Mouse (Mus musculus): Measurements from ENCODE around the gene Alkbh4.

DNA sequence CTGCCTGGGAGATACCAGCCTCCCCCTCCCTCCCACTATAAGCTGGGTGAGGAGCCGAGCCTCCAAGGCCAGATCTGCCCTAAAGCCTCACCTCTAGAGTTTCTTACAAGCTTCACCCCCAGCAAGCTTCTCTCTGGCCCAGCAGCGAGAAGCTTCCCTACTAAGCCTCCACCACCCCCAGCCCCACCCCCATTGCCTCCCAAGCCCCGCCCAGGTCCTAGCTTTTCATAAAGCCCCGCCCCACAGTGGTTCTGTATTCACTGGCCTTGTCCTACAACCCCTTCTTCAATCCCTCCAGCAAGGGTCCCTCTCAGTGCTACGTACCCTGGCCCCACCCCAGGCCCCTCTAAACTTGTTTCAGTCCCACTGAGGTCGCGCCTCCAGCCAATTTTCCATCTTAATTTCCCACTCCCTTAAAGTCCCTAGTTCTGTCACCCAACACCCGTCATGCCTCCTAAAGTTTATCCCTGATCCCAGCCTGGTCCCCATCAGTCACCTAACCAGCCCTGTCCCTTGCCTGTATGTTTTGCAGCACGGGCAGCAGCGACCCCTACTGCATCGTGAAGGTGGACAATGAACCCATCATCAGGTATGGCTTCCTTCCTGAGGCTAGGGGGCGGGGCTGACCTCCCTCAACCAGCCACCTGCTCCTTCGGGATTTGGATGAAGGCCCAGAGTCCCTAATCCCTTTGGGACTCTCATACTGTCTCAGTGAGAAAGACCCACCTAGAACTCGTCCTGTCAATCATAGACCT lies 46.9 kb upstream of the Alkbh4 start:
- TF ChIP-seq EP300 (IDR thresholded peaks at IDR 0.05; ENCODE audit: insufficient read depth, low read depth, low read length) (no peak), CTCF (IDR thresholded peaks at IDR 0.05) (peak; percentile 51)

Data from heart, adult 2 months (tissue).